Mouse (Mus musculus) olfactory bulb, adult 2 months (tissue): Measurements from ENCODE around the gene Vps9d1. TPM values are rescaled to one million over a fixed set of nuclear protein-coding genes. Genes with fewer than 3 reads are reported as not detected.
"Not testable (repeated sequence)": the region's sequence is repeated elsewhere in the genome, so short reads cannot be mapped to it uniquely, and the experiment has no call there.

Source experiments
- H3K27ac ChIP-seq: fragments of 200-500 bp; 2 replicates; pipeline ENCODE4 v1.5.1; 2012; ENCODE audit warnings: low read depth, low read length; ENCODE audit not compliant: insufficient read depth
- H3K4me1 ChIP-seq: fragments of 200-500 bp; 2 replicates; pipeline ENCODE4 v1.6.1; 2012; ENCODE audit warnings: low read length; ENCODE audit not compliant: control insufficient read depth, insufficient read depth
- H3K4me3 ChIP-seq: fragments of 200-500 bp; 2 replicates; pipeline ENCODE4 v1.5.1; 2012; ENCODE audit warnings: mild to moderate bottlenecking, low read depth, low read length, moderate library complexity; ENCODE audit not compliant: insufficient read depth
- CTCF ChIP-seq: fragments of 200-500 bp; IDR thresholded peaks from 2 replicates; pipeline ENCODE4 v1.5.1; 2012; ENCODE audit warnings: low read depth, mild to moderate bottlenecking, low read length, moderate library complexity; ENCODE audit not compliant: insufficient read depth
- POLR2A ChIP-seq: fragments of 200-500 bp; IDR thresholded peaks from 2 replicates; pipeline ENCODE4 v1.6.1; 2012; ENCODE audit warnings: mild to moderate bottlenecking, low read depth, low read length, moderate library complexity; ENCODE audit not compliant: insufficient read depth
- WGBS: fragments of 180-500 bp; shearing (Covaris S2); methylation state at CpG from one replicate; pipeline ENCODE4 v1.1.7; 2018; 5-methylcytosine and 5-hydroxymethylcytosine counted together
- polyA plus RNA-seq: library from polyadenylated mRNA; stranded (reverse); fragments of >200 nt; gene quantifications from 2 replicates; pipeline ENCODE4 v1.2.4, GENCODE M21; 2012; ENCODE audit warnings: low replicate concordance; ENCODE audit not compliant: missing spikeins, insufficient read depth, insufficient read length

Gene Vps9d1
- not detected in 2 replicates for polyA plus RNA-seq

- no peak for TF ChIP-seq CTCF
- TF ChIP-seq POLR2A, result no peak; the same call in 1 of the 2 replicates
- Histone ChIP-seq H3K4me1 (peaks cover 16% of the 10 kb centered on the region), H3K4me3 (peak within 1 kb of the TSS; percentile 98), H3K27ac (peak within 1 kb of the TSS; percentile 25)
- WGBS, result under 1% methylated on average over 97 of the region's 99 CpGs
Observed at GRCm38 (mm10) chr8:123254099-123254885, at the start of gene Vps9d1, which contains the start of gene Zfp276. Gene Vps9d1, minus strand, starts transcription at chr8:123254348. Gene Zfp276, plus strand, starts transcription at chr8:123254195.

- no peak overlapping the region for H3K4me3 ChIP-seq
- H3K27ac ChIP-seq, result no peak overlapping the region
- WGBS, result 90% methylated on average over 11 of the region's 11 CpGs
- H3K4me1 ChIP-seq, result no peaks in the 10 kb centered on the region
- no peak for TF ChIP-seq POLR2A
- no peak for TF ChIP-seq CTCF
Observed at GRCm38 (mm10) chr8:123298301-123298700, 44.2 kb upstream of the Vps9d1 start.

- no peak for TF ChIP-seq CTCF
- TF ChIP-seq POLR2A, result no peak
- Histone ChIP-seq H3K4me1 (no peaks in the 10 kb centered on the region), H3K4me3 (no peak overlapping the region), H3K27ac (no peak overlapping the region)
- 90% methylated on average over 2 of the region's 2 CpGs for WGBS
Observed at GRCm38 (mm10) chr8:123292785-123293184, 38.6 kb upstream of the Vps9d1 start.

- WGBS, result 95% methylated on average over 3 of the region's 3 CpGs
Observed at GRCm38 (mm10) chr8:123292281-123292680, 38.1 kb upstream of the Vps9d1 start.

GRCm38 (mm10) chr8:123291716-123292115 lies 37.6 kb upstream of the Vps9d1 start:
- WGBS, result 91% methylated on average over 8 of the region's 8 CpGs
- Histone ChIP-seq H3K4me1 (no peaks in the 10 kb centered on the region), H3K4me3 (no peak overlapping the region), H3K27ac (no peak overlapping the region)
- TF ChIP-seq POLR2A, result no peak
- TF ChIP-seq CTCF, result no peak

More at GRCm38 (mm10) chr8:123292281-123292680, 38.1 kb upstream of the Vps9d1 start:
- H3K27ac ChIP-seq, result no peak overlapping the region
- no peak overlapping the region for H3K4me3 ChIP-seq
- H3K4me1 ChIP-seq, result no peaks in the 10 kb centered on the region
- TF ChIP-seq CTCF (no peak), POLR2A (no peak)

- 92% methylated on average over 8 of the region's 8 CpGs for WGBS
- Histone ChIP-seq H3K4me3 (no peak overlapping the region), H3K4me1 (no peaks in the 10 kb centered on the region), H3K27ac (no peak overlapping the region)
- TF ChIP-seq POLR2A, result no peak
- no peak for TF ChIP-seq CTCF
Observed at GRCm38 (mm10) chr8:123290679-123291078, 36.5 kb upstream of the Vps9d1 start.

GRCm38 (mm10) chr8:123290166-123290565 lies 36.0 kb upstream of the Vps9d1 start:
- H3K27ac ChIP-seq, result no peak overlapping the region
- H3K4me1 ChIP-seq, result no peaks in the 10 kb centered on the region
- 61% methylated on average over 4 of the region's 4 CpGs for WGBS
- TF ChIP-seq POLR2A (no peak), CTCF (peak; percentile 11; the same call in 1 of the 2 replicates)
- no peak overlapping the region for H3K4me3 ChIP-seq

- 93% methylated on average over 17 of the region's 17 CpGs for WGBS
- Histone ChIP-seq H3K27ac (no peak overlapping the region), H3K4me1 (no peaks in the 10 kb centered on the region), H3K4me3 (no peak overlapping the region)
- TF ChIP-seq CTCF, result no peak
- TF ChIP-seq POLR2A, result no peak
Observed at GRCm38 (mm10) chr8:123287362-123287761, 33.2 kb upstream of the Vps9d1 start.

GRCm38 (mm10) chr8:123284493-123284892 lies 30.3 kb upstream of the Vps9d1 start:
- H3K4me3 ChIP-seq, result no peak overlapping the region
- H3K27ac ChIP-seq, result no peak overlapping the region
- H3K4me1 ChIP-seq, result no peaks in the 10 kb centered on the region
- 94% methylated on average over 5 of the region's 5 CpGs for WGBS
- TF ChIP-seq CTCF (no peak), POLR2A (no peak)

- Histone ChIP-seq H3K4me3 (no peak overlapping the region), H3K27ac (no peak overlapping the region), H3K4me1 (no peaks in the 10 kb centered on the region)
- TF ChIP-seq POLR2A (no peak), CTCF (no peak)
- WGBS, result 92% methylated on average over 7 of the region's 7 CpGs
Observed at GRCm38 (mm10) chr8:123283991-123284390, 29.8 kb upstream of the Vps9d1 start.

- not testable (repeated sequence) for H3K4me1 ChIP-seq, H3K4me3 ChIP-seq, H3K27ac ChIP-seq
- WGBS, result 90% methylated on average over 5 of the region's 6 CpGs
Observed at GRCm38 (mm10) chr8:123282994-123283393, 28.8 kb upstream of the Vps9d1 start.
